Mouse (Mus musculus): Measurements from ENCODE around the gene Dhx34. TPM values are rescaled to one million over a fixed set of nuclear protein-coding genes. Genes with fewer than 3 reads are reported as not detected.

The Dhx34 gene
- polyA plus RNA-seq, 1 experiment from 2014 or later: 13.8 TPM

DNA sequence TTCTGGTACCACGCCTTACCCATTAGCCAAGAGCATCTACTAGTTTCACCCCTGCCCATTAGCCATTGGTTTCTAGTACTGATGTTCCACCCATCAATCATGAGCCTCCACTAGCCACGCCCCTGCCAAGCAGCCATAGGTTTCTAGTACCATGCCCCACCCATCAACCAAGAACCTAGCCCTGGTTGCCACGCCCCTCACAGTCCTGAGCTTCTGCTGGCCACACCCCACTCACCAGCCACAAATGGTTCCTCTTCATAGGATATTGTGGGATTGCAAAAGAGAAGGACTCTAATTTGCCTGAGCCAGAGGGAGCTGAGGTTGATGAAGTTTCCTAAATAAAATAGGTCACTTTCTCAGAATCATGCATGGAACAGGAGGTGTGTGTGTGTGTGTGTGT is 61.1 kb downstream of the Dhx34 start:
- H3K27ac ChIP-seq (ENCODE audit: low read length): no peak overlapping the region
- no peaks in the 10 kb centered on the region for H3K36me3 ChIP-seq (ENCODE audit: control insufficient read depth, insufficient read depth, low read length)
- peaks cover 18% of the 10 kb centered on the region for H3K27me3 ChIP-seq (ENCODE audit: control insufficient read depth, insufficient read depth, low read depth, low read length)
- no peak overlapping the region for H3K9ac ChIP-seq (ENCODE audit: low read length)
- no peak overlapping the region for H3K4me3 ChIP-seq (ENCODE audit: low read length)
- no peak overlapping the region for H3K4me2 ChIP-seq (ENCODE audit: low read depth, low read length)
- ATAC-seq (ENCODE audit: low read depth): no peak
- no peaks in the 10 kb centered on the region for H3K4me1 ChIP-seq (replicated peaks; ENCODE audit: control insufficient read depth, insufficient read depth, low read length)
- WGBS: 65% methylated on average over 3 of the region's 3 CpGs
- no peaks in the 10 kb centered on the region for H3K9me3 ChIP-seq (ENCODE audit: control insufficient read depth, low read length)

DNA sequence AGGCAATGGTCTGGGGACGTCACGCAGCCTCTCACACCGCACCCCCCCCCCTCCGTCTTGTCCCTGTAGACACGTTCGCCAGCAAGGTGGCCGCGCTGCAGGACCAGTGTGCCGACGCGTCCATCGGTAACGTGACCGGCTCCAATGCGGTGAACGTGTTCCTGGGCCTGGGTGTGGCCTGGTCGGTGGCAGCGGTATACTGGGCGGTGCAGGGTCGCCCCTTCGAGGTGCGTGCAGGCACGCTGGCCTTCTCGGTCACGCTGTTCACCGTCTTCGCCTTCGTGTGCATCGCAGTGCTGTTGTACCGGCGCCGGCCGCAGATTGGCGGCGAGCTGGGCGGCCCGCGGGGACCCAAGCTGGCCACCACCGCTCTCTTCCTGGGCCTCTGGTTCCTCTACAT is 63.1 kb downstream of the Dhx34 start:
- 0 out of 2 replicates have a peak overlapping the region, but pooled peaks have one; percentile 27 for H3K4me2 ChIP-seq (ENCODE audit: low read depth, low read length)
- no peak overlapping the region for H3K27ac ChIP-seq (ENCODE audit: low read length)
- H3K4me3 ChIP-seq (ENCODE audit: low read length): no peak overlapping the region
- ATAC-seq (ENCODE audit: low read depth): no peak
- H3K27me3 ChIP-seq (ENCODE audit: control insufficient read depth, insufficient read depth, low read depth, low read length): peaks cover 18% of the 10 kb centered on the region
- 9% methylated on average over 36 of the region's 39 CpGs for WGBS
- no peak overlapping the region for H3K9ac ChIP-seq (ENCODE audit: low read length)
- H3K36me3 ChIP-seq (ENCODE audit: control insufficient read depth, insufficient read depth, low read length): no peaks in the 10 kb centered on the region
- H3K9me3 ChIP-seq (ENCODE audit: control insufficient read depth, low read length): no peaks in the 10 kb centered on the region
- H3K4me1 ChIP-seq (replicated peaks; ENCODE audit: control insufficient read depth, insufficient read depth, low read length): no peaks in the 10 kb centered on the region

DNA sequence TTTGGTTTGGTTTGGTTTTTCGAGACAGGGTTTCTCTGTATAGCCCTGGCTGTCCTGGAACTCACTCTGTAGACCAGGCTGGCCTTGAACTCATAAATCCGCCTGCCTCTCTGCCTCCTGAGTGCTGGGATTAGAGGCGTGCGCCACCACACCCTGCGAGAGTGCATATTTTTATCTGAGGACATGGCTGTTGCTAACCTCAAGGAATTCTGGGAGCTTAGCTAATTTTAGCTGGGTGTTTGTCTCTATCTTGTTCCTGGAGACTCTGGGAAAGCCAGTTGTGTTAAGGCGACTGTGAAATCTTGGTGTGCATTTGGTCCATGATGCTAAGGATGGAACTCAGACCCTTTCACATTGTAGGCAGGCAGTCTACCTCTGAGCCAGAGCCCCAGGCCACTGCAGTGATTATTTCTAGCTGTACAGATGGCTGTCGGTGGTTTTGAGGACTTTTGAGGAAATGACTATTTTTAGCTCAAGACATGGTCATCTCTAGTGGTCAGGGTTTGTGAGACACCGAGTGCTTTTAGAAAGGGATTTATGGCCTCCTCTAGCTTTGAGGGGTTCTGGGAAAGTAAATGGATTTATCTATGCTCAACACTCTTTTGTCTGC is 65.6 kb downstream of the Dhx34 start:
- Histone ChIP-seq H3K4me1 (replicated peaks; ENCODE audit: control insufficient read depth, insufficient read depth, low read length) (no peaks in the 10 kb centered on the region), H3K36me3 (ENCODE audit: control insufficient read depth, insufficient read depth, low read length) (no peaks in the 10 kb centered on the region), H3K27me3 (ENCODE audit: control insufficient read depth, insufficient read depth, low read depth, low read length) (peaks cover 18% of the 10 kb centered on the region), H3K27ac (ENCODE audit: low read length) (no peak overlapping the region), H3K4me3 (ENCODE audit: low read length) (no peak overlapping the region), H3K9me3 (ENCODE audit: control insufficient read depth, low read length) (no peaks in the 10 kb centered on the region), H3K9ac (ENCODE audit: low read length) (no peak overlapping the region), H3K4me2 (ENCODE audit: low read depth, low read length) (no peak overlapping the region)
- no peak for ATAC-seq (ENCODE audit: low read depth)
- WGBS: 61% methylated on average over 8 of the region's 8 CpGs

DNA sequence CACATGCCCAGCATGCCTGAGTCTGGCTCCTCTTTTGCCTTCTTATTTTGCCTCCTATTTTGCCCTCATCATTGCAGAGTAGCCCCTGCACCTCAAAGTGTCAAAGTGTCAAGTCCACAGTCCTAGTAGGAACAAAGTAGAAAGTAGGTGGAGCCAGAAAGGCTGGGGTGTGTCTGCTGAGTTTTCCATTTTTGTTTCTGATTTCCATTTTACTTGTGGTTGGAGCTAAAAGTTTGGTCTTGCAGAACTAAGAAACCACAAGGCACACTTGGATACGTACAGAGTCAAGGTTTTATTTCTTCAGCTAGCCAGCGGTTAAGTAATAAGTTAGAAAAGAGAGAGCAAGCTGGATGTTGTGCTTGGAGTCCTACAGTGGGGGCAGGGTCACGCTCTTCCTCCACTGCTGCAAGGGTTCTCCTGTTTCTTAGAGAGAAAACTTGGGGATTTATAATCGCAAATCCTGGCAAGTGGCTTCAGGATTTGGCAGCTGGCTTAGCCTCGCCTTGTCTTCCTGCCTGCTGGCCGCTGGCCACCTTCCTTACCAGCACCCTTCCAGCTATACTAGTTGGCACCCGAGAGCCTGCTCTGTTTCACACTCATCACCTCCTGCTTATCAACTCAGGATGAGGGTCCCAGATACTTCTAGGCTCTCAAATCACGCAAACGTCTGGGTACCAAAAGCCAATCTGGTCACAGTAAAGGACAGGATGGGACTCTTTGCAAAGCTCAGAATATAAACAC is 66.5 kb downstream of the Dhx34 start:
- H3K27ac ChIP-seq (ENCODE audit: low read length): no peak overlapping the region
- no peak for ATAC-seq (ENCODE audit: low read depth)
- 49% methylated on average over 9 of the region's 9 CpGs for WGBS

DNA sequence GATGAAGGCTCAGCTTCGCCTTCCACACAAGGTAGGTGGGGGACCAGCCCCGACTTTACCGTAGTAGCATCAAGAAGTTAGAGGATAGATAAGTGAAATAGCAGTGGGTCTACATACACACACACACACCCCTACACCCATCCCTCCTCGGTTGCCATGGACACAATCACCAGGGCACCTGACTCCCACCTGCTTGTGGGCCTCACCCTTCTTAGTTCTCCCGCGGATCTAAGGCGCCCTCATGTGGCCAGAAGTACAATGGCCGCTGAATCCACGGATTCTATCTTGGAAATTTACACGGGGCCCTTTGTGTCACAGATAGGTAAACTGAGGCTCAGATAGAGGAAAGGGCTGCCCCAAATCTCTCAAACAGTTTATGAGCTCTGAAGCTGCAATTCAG is 68.3 kb downstream of the Dhx34 start:
- WGBS: 8% methylated on average over 10 of the region's 10 CpGs
- H3K9me3 ChIP-seq (ENCODE audit: control insufficient read depth, low read length): no peaks in the 10 kb centered on the region
- peaks cover 6% of the 10 kb centered on the region for H3K27me3 ChIP-seq (ENCODE audit: control insufficient read depth, insufficient read depth, low read depth, low read length)
- no peak overlapping the region for H3K4me3 ChIP-seq (ENCODE audit: low read length)
- no peaks in the 10 kb centered on the region for H3K36me3 ChIP-seq (ENCODE audit: control insufficient read depth, insufficient read depth, low read length)
- ATAC-seq (ENCODE audit: low read depth): peak; percentile 60; the same call in 1 of the 2 replicates
- H3K4me1 ChIP-seq (replicated peaks; ENCODE audit: control insufficient read depth, insufficient read depth, low read length): no peaks in the 10 kb centered on the region
- no peak overlapping the region for H3K9ac ChIP-seq (ENCODE audit: low read length)
- no peak overlapping the region for H3K27ac ChIP-seq (ENCODE audit: low read length)
- H3K4me2 ChIP-seq (ENCODE audit: low read depth, low read length): no peak overlapping the region

More for the DNA sequence above, 66.5 kb downstream of the Dhx34 start:
- H3K9me3 ChIP-seq (ENCODE audit: control insufficient read depth, low read length): no peaks in the 10 kb centered on the region
- H3K36me3 ChIP-seq (ENCODE audit: control insufficient read depth, insufficient read depth, low read length): no peaks in the 10 kb centered on the region
- H3K4me3 ChIP-seq (ENCODE audit: low read length): no peak overlapping the region
- peaks cover 18% of the 10 kb centered on the region for H3K27me3 ChIP-seq (ENCODE audit: control insufficient read depth, insufficient read depth, low read depth, low read length)
- H3K9ac ChIP-seq (ENCODE audit: low read length): no peak overlapping the region
- no peak overlapping the region for H3K4me2 ChIP-seq (ENCODE audit: low read depth, low read length)
- no peaks in the 10 kb centered on the region for H3K4me1 ChIP-seq (replicated peaks; ENCODE audit: control insufficient read depth, insufficient read depth, low read length)

DNA sequence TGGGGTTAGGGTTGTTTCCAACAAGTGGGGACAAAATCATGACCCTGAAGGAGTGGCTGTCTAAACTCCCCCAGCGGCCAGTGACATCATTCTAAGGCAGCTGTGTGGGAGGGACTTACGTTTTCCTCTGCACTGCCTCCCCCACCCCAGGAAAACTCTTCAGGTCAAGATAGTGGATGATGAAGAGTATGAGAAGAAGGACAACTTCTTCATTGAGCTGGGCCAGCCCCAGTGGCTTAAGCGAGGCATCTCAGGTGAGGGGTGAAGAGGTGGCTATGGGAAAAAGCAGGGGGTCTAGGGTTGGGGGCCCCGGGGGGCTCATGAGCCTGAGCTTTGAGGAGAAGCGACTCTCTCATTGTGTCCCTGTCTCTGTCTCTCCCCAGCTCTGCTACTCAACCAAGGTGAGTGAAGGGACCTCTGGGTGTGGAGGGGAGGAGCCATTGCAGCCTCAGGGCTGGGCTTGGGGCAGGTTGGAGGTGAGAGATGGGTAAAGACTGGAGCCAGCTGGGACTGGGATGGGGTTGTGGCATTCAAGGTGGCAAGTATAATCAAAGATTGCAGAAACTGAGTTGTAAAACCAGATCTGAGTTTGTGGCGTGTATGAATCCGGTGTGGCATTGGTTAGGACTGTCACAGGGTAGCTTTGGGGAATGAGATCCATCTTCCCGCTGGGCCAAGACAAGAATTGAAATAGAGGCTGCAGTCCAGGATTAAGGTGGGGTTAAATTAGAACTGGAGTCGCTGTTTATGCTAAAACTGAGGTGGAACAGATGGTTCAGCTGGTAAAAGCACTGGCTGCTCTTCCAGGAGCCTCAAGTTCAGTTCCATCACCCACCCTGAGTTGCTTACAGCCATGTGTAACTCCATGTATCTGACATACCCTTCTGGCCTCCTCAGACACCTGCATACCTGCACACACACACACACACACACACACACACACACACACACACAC is 71.4 kb downstream of the Dhx34 start:
- Histone ChIP-seq H3K36me3 (ENCODE audit: control insufficient read depth, insufficient read depth, low read length) (no peaks in the 10 kb centered on the region), H3K27me3 (ENCODE audit: control insufficient read depth, insufficient read depth, low read depth, low read length) (peaks cover 2% of the 10 kb centered on the region; the same call in 1 of the 2 replicates), H3K9me3 (ENCODE audit: control insufficient read depth, low read length) (no peaks in the 10 kb centered on the region), H3K27ac (ENCODE audit: low read length) (no peak overlapping the region), H3K4me2 (ENCODE audit: low read depth, low read length) (no peak overlapping the region), H3K4me3 (ENCODE audit: low read length) (no peak overlapping the region), H3K9ac (ENCODE audit: low read length) (no peak overlapping the region), H3K4me1 (replicated peaks; ENCODE audit: control insufficient read depth, insufficient read depth, low read length) (no peaks in the 10 kb centered on the region)
- WGBS: 58% methylated on average over 9 of the region's 9 CpGs
- ATAC-seq (ENCODE audit: low read depth): no peak

DNA sequence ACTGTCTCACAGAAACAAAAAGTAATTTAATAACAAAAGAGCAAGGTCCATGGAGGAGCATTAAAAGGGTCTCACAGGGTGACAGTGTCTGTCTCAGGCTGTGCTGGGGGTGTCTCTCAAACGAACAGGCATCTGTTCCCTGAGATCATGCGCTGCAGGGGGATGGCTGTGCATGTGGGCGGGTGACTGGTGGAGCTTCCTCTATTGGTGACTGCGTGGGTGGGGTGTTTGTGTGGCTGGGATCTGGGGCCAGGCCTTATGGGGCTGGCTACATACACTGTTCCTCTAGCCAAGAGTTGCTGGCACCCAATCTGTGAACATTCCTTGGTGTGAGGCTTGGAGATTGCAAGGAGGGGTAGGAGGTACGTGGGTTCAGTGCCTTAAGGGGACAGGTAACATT is 72.6 kb downstream of the Dhx34 start:
- ATAC-seq (ENCODE audit: low read depth): no peak
- no peak overlapping the region for H3K4me2 ChIP-seq (ENCODE audit: low read depth, low read length)
- H3K36me3 ChIP-seq (ENCODE audit: control insufficient read depth, insufficient read depth, low read length): no peaks in the 10 kb centered on the region
- 48% methylated on average over 5 of the region's 5 CpGs for WGBS
- H3K4me3 ChIP-seq (ENCODE audit: low read length): no peak overlapping the region
- no peaks in the 10 kb centered on the region for H3K9me3 ChIP-seq (ENCODE audit: control insufficient read depth, low read length)
- peaks cover 2% of the 10 kb centered on the region; the same call in 1 of the 2 replicates for H3K27me3 ChIP-seq (ENCODE audit: control insufficient read depth, insufficient read depth, low read depth, low read length)
- no peaks in the 10 kb centered on the region for H3K4me1 ChIP-seq (replicated peaks; ENCODE audit: control insufficient read depth, insufficient read depth, low read length)
- H3K27ac ChIP-seq (ENCODE audit: low read length): no peak overlapping the region
- H3K9ac ChIP-seq (ENCODE audit: low read length): no peak overlapping the region

DNA sequence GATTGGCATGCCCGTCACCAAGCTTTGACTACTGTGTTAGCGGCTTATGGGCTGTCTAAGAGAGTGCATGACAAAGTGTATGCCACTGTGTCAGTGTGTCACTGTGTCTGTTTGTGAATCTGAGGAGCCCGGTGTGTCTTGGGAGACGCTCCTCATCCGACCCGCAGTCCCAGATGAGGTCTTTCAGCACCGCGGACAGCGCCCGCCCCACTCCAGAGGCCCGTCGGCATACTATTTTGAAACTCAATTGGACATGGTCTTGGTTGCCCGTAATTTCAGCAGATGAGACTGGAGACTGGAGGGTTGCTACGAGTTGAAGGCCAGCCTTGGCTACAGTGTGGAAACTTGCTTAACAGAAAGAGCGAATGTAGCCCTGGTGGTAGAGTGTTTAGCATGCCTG is 74.2 kb downstream of the Dhx34 start:
- 10% methylated on average over 15 of the region's 15 CpGs for WGBS
- Histone ChIP-seq H3K4me2 (ENCODE audit: low read depth, low read length) (no peak overlapping the region), H3K4me3 (ENCODE audit: low read length) (no peak overlapping the region), H3K27me3 (ENCODE audit: control insufficient read depth, insufficient read depth, low read depth, low read length) (peaks cover 2% of the 10 kb centered on the region; the same call in 1 of the 2 replicates), H3K4me1 (replicated peaks; ENCODE audit: control insufficient read depth, insufficient read depth, low read length) (no peaks in the 10 kb centered on the region), H3K9me3 (ENCODE audit: control insufficient read depth, low read length) (no peaks in the 10 kb centered on the region), H3K9ac (ENCODE audit: low read length) (no peak overlapping the region), H3K27ac (ENCODE audit: low read length) (no peak overlapping the region), H3K36me3 (ENCODE audit: control insufficient read depth, insufficient read depth, low read length) (no peaks in the 10 kb centered on the region)
- ATAC-seq (ENCODE audit: low read depth): peak; percentile 28; the same call in 1 of the 2 replicates

Measured in lung, embryonic 16.5 days (tissue).